Mouse (Mus musculus) hindbrain, embryonic 16.5 days (tissue): ENCODE measurements around the gene Cuzd1. TPM values are rescaled to one million over a fixed set of nuclear protein-coding genes. Genes with fewer than 3 reads are reported as not detected.

Source experiments
- ATAC-seq: fragments of 200-750 bp; cut with Nextera tagmentation; 2 replicates; pipeline ENCODE4 v1.8.0; 2017; ENCODE audit warnings: moderate TSS enrichment, moderate library complexity
- H3K27ac ChIP-seq: fragments of 300-500 bp; sonication (generic); 2 replicates; pipeline ENCODE4 v1.5.1; 2014; ENCODE audit warnings: low read depth, mild to moderate bottlenecking, control low read depth, low read length, moderate library complexity
- H3K27me3 ChIP-seq: fragments of 300-500 bp; sonication (generic); replicated peaks from 2 replicates; pipeline ENCODE4 v1.6.1; 2014; ENCODE audit warnings: low read length; ENCODE audit not compliant: control insufficient read depth, insufficient read depth
- H3K36me3 ChIP-seq: fragments of 300-500 bp; sonication (generic); 2 replicates; pipeline ENCODE4 v1.6.1; 2014; ENCODE audit warnings: mild to moderate bottlenecking, low read length, moderate library complexity, mixed read lengths; ENCODE audit not compliant: control insufficient read depth, insufficient read depth
- H3K4me1 ChIP-seq: fragments of 300-500 bp; sonication (generic); 2 replicates; pipeline ENCODE4 v1.6.1; 2014; ENCODE audit warnings: low read depth, low read length; ENCODE audit not compliant: control insufficient read depth, insufficient read depth
- H3K4me2 ChIP-seq: fragments of 300-500 bp; sonication (generic); 2 replicates; pipeline ENCODE4 v1.6.1; 2014; ENCODE audit warnings: mild to moderate bottlenecking, low read length, control low read depth, moderate library complexity
- H3K4me3 ChIP-seq: fragments of 300-500 bp; sonication (generic); 2 replicates; pipeline ENCODE4 v1.5.1; 2014; ENCODE audit warnings: mild to moderate bottlenecking, low read length, control low read depth, moderate library complexity
- H3K9ac ChIP-seq: fragments of 300-500 bp; sonication (generic); 2 replicates; pipeline ENCODE4 v1.6.1; 2014; ENCODE audit warnings: low read depth, mild to moderate bottlenecking, control low read depth, low read length, moderate library complexity
- H3K9me3 ChIP-seq: fragments of 300-500 bp; sonication (generic); 2 replicates; pipeline ENCODE4 v1.6.1; 2014; ENCODE audit warnings: mild to moderate bottlenecking, low read length, moderate library complexity; ENCODE audit not compliant: control insufficient read depth
- WGBS: fragments of 180-500 bp; shearing (Covaris S2); extraction: QIAGEN DNeasy Blood & Tissue Kit; methylation state at CpG from one replicate; pipeline ENCODE4 v1.1.7; 2014; 5-methylcytosine and 5-hydroxymethylcytosine counted together
- polyA plus RNA-seq: library from polyadenylated mRNA; unstranded; fragments of >200 nt; fragmentation: Nextera tagmentation; extraction: Ambion mirVana; gene quantifications from 2 replicates; pipeline ENCODE4 v1.2.1, GENCODE M21; 2015

The Cuzd1 gene
- polyA plus RNA-seq, 1 experiment from 2014 or later: not detected

DNA sequence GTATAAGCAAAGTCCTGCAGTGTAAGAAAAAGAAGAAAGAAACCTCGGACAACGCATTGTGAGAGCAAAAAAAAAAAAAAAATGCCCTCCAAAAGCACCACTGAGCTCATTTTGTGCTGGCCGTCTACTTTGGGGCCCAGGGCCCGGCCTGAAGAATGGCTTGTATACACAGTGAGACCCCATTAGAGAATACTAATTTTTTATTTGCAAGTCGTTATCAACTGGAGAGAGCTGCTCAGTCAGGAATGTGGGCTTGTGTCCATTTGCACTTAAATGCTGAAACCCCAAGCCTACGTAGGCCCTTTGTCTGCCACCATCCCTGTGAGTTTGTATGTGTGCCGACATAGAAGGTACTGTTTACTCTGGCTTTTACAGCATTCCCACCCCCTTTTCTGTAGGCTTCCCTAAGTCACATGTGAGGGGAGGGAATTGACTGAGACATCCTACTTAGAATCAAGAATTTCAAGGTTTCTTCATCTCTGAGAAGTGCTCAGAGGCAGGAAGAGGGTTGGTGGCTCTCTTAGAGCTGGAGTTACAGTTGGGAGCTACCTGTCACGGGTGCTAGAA lies 15.5 kb upstream of the Cuzd1 start:
- Histone ChIP-seq H3K27ac (peak overlapping the region; percentile 48; the same call in 1 of the 2 replicates), H3K4me2 (no peak overlapping the region), H3K4me1 (no peaks in the 10 kb centered on the region), H3K4me3 (no peak overlapping the region), H3K9ac (no peak overlapping the region), H3K27me3 (no peaks in the 10 kb centered on the region), H3K36me3 (peaks cover 8% of the 10 kb centered on the region), H3K9me3 (no peaks in the 10 kb centered on the region)
- 39% methylated on average over 8 of the region's 8 CpGs for WGBS
- 0 out of 2 replicates have a peak, but pooled peaks have one; percentile 24 for ATAC-seq

DNA sequence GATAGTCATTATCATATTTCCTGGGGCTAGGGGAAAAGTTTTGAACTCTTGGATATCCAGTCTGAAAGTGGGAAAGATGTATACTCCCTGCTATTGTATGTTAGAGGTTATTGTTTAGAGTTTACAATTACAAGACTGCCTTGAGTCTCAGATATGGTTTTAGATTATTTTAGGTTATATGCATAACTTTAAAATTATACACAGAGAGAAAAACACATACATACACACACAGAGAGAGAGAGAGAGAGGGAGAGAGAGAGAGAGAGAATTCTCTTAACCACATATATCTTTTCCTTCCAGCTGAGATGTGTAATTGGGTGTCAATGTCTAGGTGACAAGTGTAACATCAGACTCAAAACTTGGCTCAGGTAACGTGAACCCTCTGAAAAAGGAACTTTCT lies 11.5 kb upstream of the Cuzd1 start, which contains the start of gene Fam24a:
Gene Fam24a, plus strand, starts transcription at position 301 of the 400 bp plus-strand sequence.
- no peaks in the 10 kb centered on the region for H3K4me1 ChIP-seq
- ATAC-seq: no peak
- no peaks in the 10 kb centered on the region for H3K9me3 ChIP-seq
- no peak within 1 kb of the TSS for H3K4me3 ChIP-seq
- H3K27ac ChIP-seq: no peak within 1 kb of the TSS
- no peaks in the 10 kb centered on the region for H3K27me3 ChIP-seq
- no peak within 1 kb of the TSS for H3K4me2 ChIP-seq
- whole genome bisulfite sequencing: 47% methylated on average over 1 of the region's 1 CpGs
- H3K9ac ChIP-seq: no peak within 1 kb of the TSS
- no peaks in the 10 kb centered on the region for H3K36me3 ChIP-seq

DNA sequence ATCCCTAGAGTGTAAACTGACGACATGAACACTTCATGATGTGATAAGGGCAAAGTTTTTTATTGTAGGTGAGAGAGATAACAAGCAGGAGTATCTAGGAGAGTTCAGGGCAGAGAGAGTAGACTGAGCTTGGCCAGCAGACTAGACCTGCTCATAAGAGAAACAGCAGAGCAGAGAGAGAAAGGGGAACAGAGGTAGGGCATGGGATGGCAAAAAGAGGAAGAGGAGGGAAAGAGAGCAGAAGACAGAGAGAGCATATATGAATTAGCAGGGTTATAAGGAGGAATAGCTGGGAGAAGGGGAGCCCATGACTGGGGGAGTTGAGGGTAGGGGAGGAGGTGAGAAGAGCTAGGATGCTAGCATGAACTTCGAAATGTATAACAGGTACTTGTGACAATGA lies 9.6 kb upstream of the Cuzd1 start:
- no peak for ATAC-seq
- Histone ChIP-seq H3K36me3 (no peaks in the 10 kb centered on the region), H3K9ac (no peak overlapping the region), H3K4me1 (no peaks in the 10 kb centered on the region), H3K4me3 (no peak overlapping the region), H3K9me3 (no peaks in the 10 kb centered on the region), H3K4me2 (no peak overlapping the region), H3K27me3 (no peaks in the 10 kb centered on the region), H3K27ac (no peak overlapping the region)
- 66% methylated on average over 2 of the region's 2 CpGs for WGBS

DNA sequence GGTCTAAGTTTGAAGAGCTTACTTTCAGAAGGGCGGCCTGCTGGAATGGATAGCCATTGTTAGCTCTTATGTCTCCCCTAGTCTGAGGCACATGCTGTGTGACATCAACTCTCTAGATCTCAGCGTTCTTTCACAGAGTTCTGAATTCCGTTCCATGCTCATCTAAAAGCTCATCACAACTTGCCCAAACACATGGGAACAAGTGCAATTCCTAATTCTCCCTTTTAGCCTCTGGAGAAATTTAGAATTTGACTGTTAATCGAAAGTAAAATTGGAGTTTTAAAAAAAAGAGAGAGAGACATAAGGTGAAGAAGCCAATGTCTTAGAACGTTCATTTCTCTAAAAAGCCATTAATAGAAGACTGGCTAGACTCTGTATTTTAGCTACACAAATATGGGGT lies 7.3 kb upstream of the Cuzd1 start, which contains the start of gene Fam24b:
Gene Fam24b, minus strand, starts transcription at position 101 of the 400 bp plus-strand sequence.
- 89% methylated on average over 5 of the region's 5 CpGs for WGBS
- no peak within 1 kb of the TSS for H3K4me3 ChIP-seq
- H3K4me2 ChIP-seq: no peak within 1 kb of the TSS
- H3K36me3 ChIP-seq: no peaks in the 10 kb centered on the region
- no peak for ATAC-seq
- H3K4me1 ChIP-seq: no peaks in the 10 kb centered on the region
- H3K9me3 ChIP-seq: no peaks in the 10 kb centered on the region
- no peak within 1 kb of the TSS for H3K27ac ChIP-seq
- H3K9ac ChIP-seq: no peak within 1 kb of the TSS
- no peaks in the 10 kb centered on the region for H3K27me3 ChIP-seq

DNA sequence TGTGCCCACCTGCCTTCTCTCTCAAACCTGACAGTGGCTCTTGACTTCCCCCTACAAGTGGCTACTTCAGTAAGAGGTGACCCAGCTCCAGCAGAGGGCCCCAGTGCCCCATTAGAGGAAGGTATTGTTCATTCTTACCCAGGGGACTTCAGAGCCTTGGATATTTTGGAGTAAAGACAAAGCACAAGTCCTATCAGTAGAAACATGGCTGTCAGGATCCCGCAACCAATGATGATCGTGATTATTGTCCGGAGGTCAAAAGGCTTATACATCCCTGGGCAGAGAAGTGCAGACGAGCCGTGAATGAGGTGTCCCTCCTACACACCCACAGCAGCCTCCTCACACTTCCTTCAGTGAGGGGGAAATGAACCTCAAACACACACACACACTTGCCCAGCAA lies 5.0 kb upstream of the Cuzd1 start:
- H3K27me3 ChIP-seq: no peaks in the 10 kb centered on the region
- no peaks in the 10 kb centered on the region for H3K9me3 ChIP-seq
- no peaks in the 10 kb centered on the region for H3K4me1 ChIP-seq
- no peak for ATAC-seq
- no peak overlapping the region for H3K9ac ChIP-seq
- no peak overlapping the region for H3K4me3 ChIP-seq
- H3K27ac ChIP-seq: no peak overlapping the region
- no peaks in the 10 kb centered on the region for H3K36me3 ChIP-seq
- no peak overlapping the region for H3K4me2 ChIP-seq
- 94% methylated on average over 5 of the region's 5 CpGs for WGBS

DNA sequence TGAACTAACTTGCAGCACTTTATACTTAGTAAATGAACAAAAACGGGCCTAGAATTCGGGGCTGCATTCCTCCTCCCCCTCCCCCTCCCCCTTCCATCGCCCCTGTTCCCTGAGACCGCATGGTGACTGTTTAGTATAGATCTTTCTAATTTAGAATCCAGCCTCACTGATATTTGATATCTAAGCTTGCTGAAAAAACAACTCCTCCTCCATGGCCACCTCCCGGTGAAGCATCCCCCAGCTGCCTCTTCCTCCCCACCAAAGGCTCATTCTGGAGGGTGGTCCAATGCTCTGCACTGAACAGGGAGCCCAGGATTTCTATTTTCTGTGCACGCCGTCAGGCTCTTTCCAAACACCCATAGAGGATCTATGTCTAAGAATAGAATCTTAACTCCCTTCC lies 3.8 kb downstream of the Cuzd1 start:
- H3K9me3 ChIP-seq: no peaks in the 10 kb centered on the region
- H3K4me2 ChIP-seq: no peak overlapping the region
- H3K4me1 ChIP-seq: no peaks in the 10 kb centered on the region
- no peak overlapping the region for H3K9ac ChIP-seq
- no peak overlapping the region for H3K27ac ChIP-seq
- H3K36me3 ChIP-seq: no peaks in the 10 kb centered on the region
- no peak for ATAC-seq
- H3K27me3 ChIP-seq: no peaks in the 10 kb centered on the region
- H3K4me3 ChIP-seq: no peak overlapping the region
- WGBS: 63% methylated on average over 6 of the region's 7 CpGs

DNA sequence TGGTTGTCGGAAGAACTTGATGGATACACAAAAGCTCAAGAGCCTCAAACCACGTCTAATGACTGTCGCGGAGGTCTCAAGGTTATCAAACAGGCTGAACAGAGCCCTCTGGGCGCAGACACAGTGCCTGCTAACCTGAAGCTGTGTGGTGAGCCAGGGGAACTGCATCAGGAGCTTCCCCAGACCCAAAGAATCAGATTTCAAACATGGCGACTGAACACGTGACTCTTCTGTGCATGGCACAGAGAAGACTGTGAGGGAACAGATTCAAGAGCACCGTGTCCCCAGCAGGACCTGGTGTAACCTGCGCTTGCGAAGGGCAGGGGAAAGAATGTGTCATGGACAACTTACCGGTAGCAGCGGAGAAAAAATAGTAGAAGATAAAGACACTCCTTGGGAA lies 4.5 kb downstream of the Cuzd1 start:
- Histone ChIP-seq H3K4me3 (no peak overlapping the region), H3K36me3 (no peaks in the 10 kb centered on the region), H3K9me3 (no peaks in the 10 kb centered on the region), H3K27ac (no peak overlapping the region), H3K9ac (no peak overlapping the region), H3K27me3 (no peaks in the 10 kb centered on the region), H3K4me2 (no peak overlapping the region), H3K4me1 (no peaks in the 10 kb centered on the region)
- 80% methylated on average over 12 of the region's 12 CpGs for WGBS
- ATAC-seq: no peak

DNA sequence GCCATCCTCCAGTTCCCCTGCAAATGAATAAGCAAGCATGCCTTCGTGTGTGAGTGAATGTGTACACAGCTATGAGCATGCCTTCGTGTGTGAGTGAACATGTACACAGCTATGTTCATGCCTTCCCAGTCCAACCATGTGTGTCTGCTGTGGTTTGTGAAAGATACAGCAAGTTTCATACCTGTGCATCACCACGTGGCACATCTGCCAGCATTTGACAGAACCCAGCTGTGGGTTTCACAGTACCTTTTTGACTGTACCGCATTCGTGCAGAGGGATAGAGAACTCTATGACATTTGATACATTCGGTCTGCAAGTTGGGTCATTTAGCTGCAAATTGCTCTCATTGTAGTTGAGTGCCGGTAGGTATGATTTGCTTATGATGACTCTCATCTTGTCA lies 7.6 kb downstream of the Cuzd1 start:
- no peaks in the 10 kb centered on the region for H3K27me3 ChIP-seq

DNA sequence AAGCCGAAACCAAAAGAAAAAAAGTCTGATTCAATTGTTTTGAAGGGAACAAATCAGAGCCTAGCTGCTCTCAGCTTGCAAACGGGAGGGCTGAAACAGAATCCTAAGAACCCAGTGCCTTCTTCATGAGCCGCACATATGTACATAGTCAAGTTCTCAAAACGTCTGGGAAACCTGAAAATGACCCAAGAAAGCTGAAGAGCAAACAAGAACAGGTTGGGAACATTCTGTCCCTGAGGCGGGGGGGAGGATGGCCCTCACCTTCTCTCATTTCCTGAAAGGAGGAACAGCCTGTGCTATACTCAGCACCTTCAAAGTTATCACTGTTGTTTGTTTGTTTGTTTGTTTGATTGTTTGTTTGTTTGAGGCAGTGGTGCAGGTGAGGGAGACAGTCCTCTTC lies 15.4 kb downstream of the Cuzd1 start:
- no peak overlapping the region for H3K4me3 ChIP-seq
- H3K4me1 ChIP-seq: no peaks in the 10 kb centered on the region
- no peaks in the 10 kb centered on the region for H3K36me3 ChIP-seq
- no peak overlapping the region for H3K27ac ChIP-seq
- ATAC-seq: no peak
- no peak overlapping the region for H3K4me2 ChIP-seq
- no peaks in the 10 kb centered on the region for H3K9me3 ChIP-seq
- H3K27me3 ChIP-seq: no peaks in the 10 kb centered on the region
- 83% methylated on average over 5 of the region's 5 CpGs for WGBS
- no peak overlapping the region for H3K9ac ChIP-seq

More for the DNA sequence above, 7.6 kb downstream of the Cuzd1 start:
- WGBS: 83% methylated on average over 7 of the region's 7 CpGs
- H3K9ac ChIP-seq: no peak overlapping the region
- no peaks in the 10 kb centered on the region for H3K36me3 ChIP-seq
- H3K4me1 ChIP-seq: no peaks in the 10 kb centered on the region
- no peak overlapping the region for H3K27ac ChIP-seq
- no peak for ATAC-seq
- H3K4me2 ChIP-seq: no peak overlapping the region
- no peaks in the 10 kb centered on the region for H3K9me3 ChIP-seq
- H3K4me3 ChIP-seq: no peak overlapping the region

DNA sequence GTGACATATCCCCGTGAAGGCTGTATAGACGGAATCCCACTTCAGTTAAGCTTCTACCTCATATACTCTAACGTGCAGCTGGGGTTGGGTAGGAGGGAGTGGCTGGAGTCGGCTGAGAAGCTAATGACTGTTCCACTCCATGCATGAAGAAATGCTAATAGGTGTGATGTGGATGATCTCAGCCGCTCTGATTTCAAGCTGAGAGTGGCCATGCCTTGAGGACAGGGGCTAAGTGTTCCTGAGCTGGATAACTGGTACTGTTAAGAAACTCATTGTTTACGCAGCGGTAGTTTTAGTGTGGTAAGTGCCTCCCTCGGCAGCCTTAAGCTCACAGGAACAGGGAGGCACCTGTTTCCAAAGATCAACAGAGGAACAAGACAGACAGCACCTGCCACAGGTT lies 18.8 kb downstream of the Cuzd1 start:
- H3K27ac ChIP-seq: no peak overlapping the region
- no peaks in the 10 kb centered on the region for H3K36me3 ChIP-seq
- 80% methylated on average over 8 of the region's 8 CpGs for WGBS
- H3K4me1 ChIP-seq: no peaks in the 10 kb centered on the region
- H3K4me2 ChIP-seq: no peak overlapping the region
- H3K9ac ChIP-seq: no peak overlapping the region
- H3K4me3 ChIP-seq: no peak overlapping the region
- H3K27me3 ChIP-seq: no peaks in the 10 kb centered on the region
- ATAC-seq: no peak
- H3K9me3 ChIP-seq: no peaks in the 10 kb centered on the region
